Mouse (Mus musculus): ENCODE data around the gene Irgc1. TPM values are rescaled to one million over a fixed set of nuclear protein-coding genes. Genes with fewer than 3 reads are reported as not detected.
A peak's percentile ranks its signal among the peaks of the same experiment; 100 is the strongest.

The Irgc1 gene
- polyA plus RNA-seq, 1 experiment from 2014 or later = not detected

DNA sequence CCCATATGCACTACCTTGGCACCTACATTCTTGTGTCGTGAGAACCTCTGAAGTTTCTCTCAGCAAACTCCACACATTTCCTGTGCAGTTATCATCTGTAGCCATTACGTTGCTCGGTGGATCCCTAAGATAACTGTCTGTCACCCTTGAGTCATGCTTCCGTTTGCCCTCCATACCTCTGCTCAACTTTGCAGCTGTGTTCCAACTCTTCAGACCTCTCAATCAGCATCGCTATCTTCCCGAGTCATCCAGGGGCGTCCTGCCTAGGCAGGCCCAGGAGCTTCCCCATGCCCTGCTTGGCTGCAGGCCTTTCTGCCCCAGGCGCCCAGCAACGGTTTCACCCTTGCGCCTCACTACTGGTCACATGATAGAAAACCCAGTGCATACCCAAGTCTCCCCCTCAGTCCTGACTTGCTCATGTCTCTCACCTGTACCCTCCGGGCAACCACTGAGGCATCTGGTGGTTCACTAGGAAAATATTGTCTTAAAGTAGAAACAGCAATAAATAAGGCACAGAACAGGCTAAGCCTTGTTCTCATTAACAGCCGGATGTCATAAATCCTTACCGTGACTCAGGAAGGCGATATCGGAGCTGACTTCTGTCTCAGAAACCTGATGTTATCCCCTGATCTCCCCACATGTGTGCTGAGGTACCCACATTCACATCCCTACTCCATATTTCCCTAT, 57.5 kb downstream of the Irgc1 start:
- no peak for ATAC-seq (replicated peaks; ENCODE audit: low FRiP score, low TSS enrichment, low read depth)
- no peak overlapping the region for H3K9ac ChIP-seq (ENCODE audit: low read length)

DNA sequence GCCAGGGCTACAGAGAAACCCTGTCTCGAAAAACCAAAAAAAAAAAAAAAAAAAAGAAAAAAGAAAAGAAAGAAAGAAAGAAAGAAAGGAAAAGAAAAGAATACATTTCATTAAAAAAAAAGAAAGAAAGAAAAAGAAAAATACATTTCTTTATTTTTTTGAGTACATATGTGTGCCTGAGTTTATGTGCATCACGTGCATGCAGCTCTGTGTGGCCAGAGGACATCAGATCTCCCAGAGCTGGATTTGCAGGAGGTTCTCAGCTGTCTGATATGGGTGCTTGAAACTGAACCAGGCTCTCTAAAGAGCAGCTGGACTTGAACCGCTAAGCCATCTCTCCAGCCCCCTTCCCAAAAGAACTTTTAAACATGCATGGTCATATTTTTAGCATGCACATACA, 58.0 kb downstream of the Irgc1 start:
- no peaks in the 10 kb centered on the region for H3K9me3 ChIP-seq (ENCODE audit: control insufficient read depth, low read length)
- H3K4me3 ChIP-seq (ENCODE audit: low read depth, low read length) = no peak overlapping the region
- H3K27ac ChIP-seq (ENCODE audit: low read depth) = no peak overlapping the region
- 91% methylated on average over 2 of the region's 3 CpGs for WGBS
- H3K27me3 ChIP-seq (replicated peaks; ENCODE audit: control insufficient read depth, insufficient read depth, low read length) = no peaks in the 10 kb centered on the region
- H3K4me2 ChIP-seq (ENCODE audit: low read length) = no peak overlapping the region
- H3K4me1 ChIP-seq (replicated peaks; ENCODE audit: control insufficient read depth, insufficient read depth, low read length) = peaks cover 14% of the 10 kb centered on the region
- DNase-seq (ENCODE audit: low spot score) (no peak), ATAC-seq (replicated peaks; ENCODE audit: low FRiP score, low TSS enrichment, low read depth) (no peak)
- no peaks in the 10 kb centered on the region for H3K36me3 ChIP-seq (ENCODE audit: control insufficient read depth, insufficient read depth, low read length)
- H3K9ac ChIP-seq (ENCODE audit: low read length) = no peak overlapping the region

More for the DNA sequence above, 57.5 kb downstream of the Irgc1 start:
- Histone ChIP-seq H3K27me3 (replicated peaks; ENCODE audit: control insufficient read depth, insufficient read depth, low read length) (no peaks in the 10 kb centered on the region), H3K36me3 (ENCODE audit: control insufficient read depth, insufficient read depth, low read length) (no peaks in the 10 kb centered on the region), H3K4me3 (ENCODE audit: low read depth, low read length) (no peak overlapping the region), H3K4me2 (ENCODE audit: low read length) (no peak overlapping the region), H3K27ac (ENCODE audit: low read depth) (no peak overlapping the region), H3K4me1 (replicated peaks; ENCODE audit: control insufficient read depth, insufficient read depth, low read length) (peaks cover 14% of the 10 kb centered on the region), H3K9me3 (ENCODE audit: control insufficient read depth, low read length) (no peaks in the 10 kb centered on the region)
- 73% methylated on average over 15 of the region's 15 CpGs for WGBS
- no peak for DNase-seq (ENCODE audit: low spot score)

DNA sequence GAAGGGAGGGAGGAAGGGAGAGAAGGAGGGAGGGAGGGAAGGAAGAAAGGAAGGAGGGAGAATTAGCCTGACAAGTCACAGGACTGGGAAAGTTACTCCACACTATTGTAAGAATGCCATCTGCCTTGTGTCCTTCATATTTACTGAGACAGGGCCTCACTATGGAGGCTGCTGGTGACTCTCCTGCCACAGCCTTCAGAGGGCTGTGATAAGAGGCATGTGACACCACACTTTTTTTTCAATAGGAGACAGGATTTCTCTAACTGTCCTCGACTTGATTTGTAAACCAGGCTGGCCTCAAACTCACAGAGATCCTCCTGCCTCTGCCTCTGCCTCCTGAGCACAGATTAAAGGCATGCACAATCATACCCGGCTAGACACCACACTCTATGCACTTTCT, 60.4 kb downstream of the Irgc1 start:
- no peaks in the 10 kb centered on the region for H3K9me3 ChIP-seq (ENCODE audit: control insufficient read depth, low read length)
- no peaks in the 10 kb centered on the region for H3K27me3 ChIP-seq (replicated peaks; ENCODE audit: control insufficient read depth, insufficient read depth, low read length)
- H3K4me3 ChIP-seq (ENCODE audit: low read depth, low read length) = no peak overlapping the region
- H3K4me2 ChIP-seq (ENCODE audit: low read length) = peak overlapping the region; percentile 39; the same call in 1 of the 2 replicates
- no peak overlapping the region for H3K9ac ChIP-seq (ENCODE audit: low read length)
- peak overlapping the region; percentile 79 for H3K27ac ChIP-seq (ENCODE audit: low read depth)
- H3K36me3 ChIP-seq (ENCODE audit: control insufficient read depth, insufficient read depth, low read length) = no peaks in the 10 kb centered on the region
- H3K4me1 ChIP-seq (replicated peaks; ENCODE audit: control insufficient read depth, insufficient read depth, low read length) = peaks cover 14% of the 10 kb centered on the region
- 82% methylated on average over 2 of the region's 2 CpGs for WGBS
- DNase-seq (ENCODE audit: low spot score) = no peak
- no peak for ATAC-seq (replicated peaks; ENCODE audit: low FRiP score, low TSS enrichment, low read depth)

DNA sequence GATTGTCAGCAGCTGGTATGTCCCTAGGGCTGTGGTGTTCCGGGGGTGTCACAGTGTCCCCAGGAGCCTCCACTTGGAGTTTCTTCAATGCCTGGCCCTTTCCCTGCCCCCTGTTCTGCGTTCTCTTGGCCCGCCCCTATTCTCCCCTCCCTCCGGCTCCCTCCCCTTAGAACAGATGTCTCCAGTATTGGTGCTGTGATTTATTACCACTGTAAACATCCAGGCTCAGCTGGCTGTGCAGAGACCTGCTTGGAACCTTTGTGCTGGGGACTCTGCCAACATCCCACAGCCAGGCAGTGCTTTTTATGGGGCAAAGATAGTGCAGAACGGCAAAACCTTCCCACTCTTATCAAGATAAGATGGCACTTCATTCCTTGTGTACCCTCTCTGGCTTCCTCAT, 61.0 kb downstream of the Irgc1 start:
- H3K4me1 ChIP-seq (replicated peaks; ENCODE audit: control insufficient read depth, insufficient read depth, low read length) = peaks cover 14% of the 10 kb centered on the region
- no peaks in the 10 kb centered on the region for H3K27me3 ChIP-seq (replicated peaks; ENCODE audit: control insufficient read depth, insufficient read depth, low read length)
- H3K27ac ChIP-seq (ENCODE audit: low read depth) = peak overlapping the region; percentile 79
- 3% methylated on average over 5 of the region's 5 CpGs for WGBS
- no peaks in the 10 kb centered on the region for H3K9me3 ChIP-seq (ENCODE audit: control insufficient read depth, low read length)
- no peaks in the 10 kb centered on the region for H3K36me3 ChIP-seq (ENCODE audit: control insufficient read depth, insufficient read depth, low read length)
- ATAC-seq (replicated peaks; ENCODE audit: low FRiP score, low TSS enrichment, low read depth) (peak; percentile 83), DNase-seq (ENCODE audit: low spot score) (peak; percentile 76)
- H3K4me2 ChIP-seq (ENCODE audit: low read length) = peak overlapping the region; percentile 39
- no peak overlapping the region for H3K4me3 ChIP-seq (ENCODE audit: low read depth, low read length)
- H3K9ac ChIP-seq (ENCODE audit: low read length) = no peak overlapping the region

DNA sequence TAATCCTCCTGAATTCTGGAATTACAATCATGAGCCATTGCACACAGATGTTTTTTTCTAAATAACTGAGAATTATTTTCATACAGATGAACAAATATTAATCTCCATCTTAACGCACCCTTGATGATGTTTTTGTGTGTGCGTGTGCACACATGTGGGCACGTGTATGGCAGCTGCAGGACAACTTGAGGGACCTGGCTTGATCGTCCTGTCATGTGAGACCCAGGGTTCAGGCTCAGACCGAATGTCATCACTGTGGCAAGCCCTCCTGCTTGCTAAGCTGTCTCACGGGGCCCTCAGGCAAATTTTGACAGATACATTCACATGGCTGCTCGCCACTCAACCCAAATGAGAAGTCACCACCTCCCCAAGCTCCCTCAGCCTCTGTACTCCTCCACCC, 61.6 kb downstream of the Irgc1 start:
- Histone ChIP-seq H3K27me3 (replicated peaks; ENCODE audit: control insufficient read depth, insufficient read depth, low read length) (no peaks in the 10 kb centered on the region), H3K36me3 (ENCODE audit: control insufficient read depth, insufficient read depth, low read length) (no peaks in the 10 kb centered on the region), H3K4me1 (replicated peaks; ENCODE audit: control insufficient read depth, insufficient read depth, low read length) (peaks cover 14% of the 10 kb centered on the region), H3K4me2 (ENCODE audit: low read length) (no peak overlapping the region), H3K4me3 (ENCODE audit: low read depth, low read length) (no peak overlapping the region), H3K9me3 (ENCODE audit: control insufficient read depth, low read length) (no peaks in the 10 kb centered on the region), H3K9ac (ENCODE audit: low read length) (no peak overlapping the region), H3K27ac (ENCODE audit: low read depth) (no peak overlapping the region)
- ATAC-seq (replicated peaks; ENCODE audit: low FRiP score, low TSS enrichment, low read depth) (no peak), DNase-seq (ENCODE audit: low spot score) (no peak)
- WGBS = 53% methylated on average over 7 of the region's 7 CpGs

DNA sequence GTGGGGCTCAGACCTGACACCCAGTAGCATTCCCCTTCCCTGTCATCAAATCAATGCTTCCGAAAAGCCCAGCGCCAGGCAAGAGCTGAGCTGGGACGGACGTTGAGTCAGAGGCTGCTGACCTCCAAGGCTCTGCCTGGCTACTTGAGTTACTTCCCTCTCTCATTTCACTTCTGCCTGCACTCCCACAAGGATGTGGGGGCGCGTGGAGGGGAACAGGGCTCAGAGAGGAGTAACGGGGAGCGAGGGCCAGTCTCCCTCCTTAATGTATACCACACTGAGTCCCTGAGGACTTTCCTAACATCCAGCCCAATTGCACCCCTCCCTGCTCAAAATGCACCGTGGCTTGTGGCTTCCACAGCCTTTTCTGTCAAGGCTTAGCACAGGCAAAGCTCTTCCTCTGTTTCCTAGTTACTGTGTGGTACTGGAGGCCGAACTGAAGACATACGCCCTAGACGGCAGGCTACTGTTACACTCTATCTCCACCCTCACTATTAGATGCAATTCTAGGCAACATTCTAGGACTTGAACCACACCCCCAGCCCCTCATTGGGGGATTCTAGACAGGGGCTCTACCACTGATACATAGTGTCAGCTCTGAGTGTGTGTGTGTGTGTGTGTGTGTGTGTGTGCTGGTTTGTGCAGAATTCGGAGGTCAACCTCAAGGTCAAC, 62.4 kb downstream of the Irgc1 start:
- no peak for DNase-seq (ENCODE audit: low spot score)
- Histone ChIP-seq H3K4me3 (ENCODE audit: low read depth, low read length) (no peak overlapping the region), H3K9me3 (ENCODE audit: control insufficient read depth, low read length) (no peaks in the 10 kb centered on the region), H3K27ac (ENCODE audit: low read depth) (no peak overlapping the region), H3K4me1 (replicated peaks; ENCODE audit: control insufficient read depth, insufficient read depth, low read length) (peaks cover 14% of the 10 kb centered on the region), H3K36me3 (ENCODE audit: control insufficient read depth, insufficient read depth, low read length) (no peaks in the 10 kb centered on the region), H3K9ac (ENCODE audit: low read length) (no peak overlapping the region), H3K4me2 (ENCODE audit: low read length) (no peak overlapping the region), H3K27me3 (replicated peaks; ENCODE audit: control insufficient read depth, insufficient read depth, low read length) (no peaks in the 10 kb centered on the region)
- WGBS = 55% methylated on average over 13 of the region's 13 CpGs
- no peak for ATAC-seq (replicated peaks; ENCODE audit: low FRiP score, low TSS enrichment, low read depth)

DNA sequence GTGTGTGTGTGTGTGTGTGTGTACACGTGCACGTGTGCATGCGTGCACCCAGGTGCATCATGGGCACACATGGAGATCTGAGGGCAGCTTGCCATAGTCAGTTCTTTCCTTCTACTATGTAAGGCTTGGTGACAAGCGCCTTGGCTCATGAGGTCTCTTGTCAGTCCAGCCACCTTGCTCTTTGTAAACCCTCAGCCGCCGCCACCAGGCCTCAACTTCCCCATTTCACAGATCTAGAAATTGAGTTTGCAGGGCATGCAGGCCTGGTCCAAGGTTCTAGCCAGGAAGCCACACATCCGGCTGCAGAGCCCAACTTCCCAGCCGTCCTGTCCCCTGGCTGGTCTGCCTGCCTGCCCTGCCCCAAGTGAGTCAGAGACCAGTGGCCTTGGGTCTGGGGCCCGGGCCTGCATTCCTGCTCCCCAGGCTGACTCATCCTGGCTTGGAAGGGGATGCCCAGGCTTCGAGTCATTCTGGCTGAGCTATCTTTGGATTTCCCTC, 65.0 kb downstream of the Irgc1 start:
- H3K4me2 ChIP-seq (ENCODE audit: low read length) = no peak overlapping the region
- no peak overlapping the region for H3K27ac ChIP-seq (ENCODE audit: low read depth)
- H3K4me3 ChIP-seq (ENCODE audit: low read depth, low read length) = no peak overlapping the region
- 74% methylated on average over 10 of the region's 10 CpGs for WGBS
- peaks cover 14% of the 10 kb centered on the region for H3K4me1 ChIP-seq (replicated peaks; ENCODE audit: control insufficient read depth, insufficient read depth, low read length)
- DNase-seq (ENCODE audit: low spot score) (no peak), ATAC-seq (replicated peaks; ENCODE audit: low FRiP score, low TSS enrichment, low read depth) (no peak)
- no peaks in the 10 kb centered on the region for H3K9me3 ChIP-seq (ENCODE audit: control insufficient read depth, low read length)
- no peaks in the 10 kb centered on the region for H3K36me3 ChIP-seq (ENCODE audit: control insufficient read depth, insufficient read depth, low read length)
- no peak overlapping the region for H3K9ac ChIP-seq (ENCODE audit: low read length)
- no peaks in the 10 kb centered on the region for H3K27me3 ChIP-seq (replicated peaks; ENCODE audit: control insufficient read depth, insufficient read depth, low read length)

DNA sequence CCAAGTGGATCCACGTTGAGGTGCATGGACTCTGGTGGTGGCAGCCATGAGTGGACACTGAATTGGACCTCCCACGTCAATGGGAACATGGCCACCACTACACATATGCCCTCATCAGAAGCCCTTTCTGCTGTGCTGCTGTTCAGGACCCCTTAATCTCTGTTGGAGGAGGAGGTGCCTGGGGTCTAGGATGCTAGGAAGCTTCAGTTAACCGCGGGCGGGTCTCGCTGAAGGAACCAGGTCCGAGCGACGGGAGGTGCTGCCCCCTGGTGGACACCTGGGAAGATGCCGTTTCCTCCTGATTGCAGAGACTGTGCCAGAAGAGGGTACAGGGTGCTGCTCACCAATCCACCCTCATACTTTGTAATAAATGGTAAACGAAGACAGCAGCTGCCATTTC, 67.3 kb downstream of the Irgc1 start:
- WGBS = 8% methylated on average over 11 of the region's 11 CpGs
- Histone ChIP-seq H3K4me2 (ENCODE audit: low read length) (no peak overlapping the region), H3K9ac (ENCODE audit: low read length) (no peak overlapping the region), H3K4me3 (ENCODE audit: low read depth, low read length) (no peak overlapping the region), H3K4me1 (replicated peaks; ENCODE audit: control insufficient read depth, insufficient read depth, low read length) (peaks cover 5% of the 10 kb centered on the region), H3K27me3 (replicated peaks; ENCODE audit: control insufficient read depth, insufficient read depth, low read length) (no peaks in the 10 kb centered on the region), H3K9me3 (ENCODE audit: control insufficient read depth, low read length) (no peaks in the 10 kb centered on the region), H3K36me3 (ENCODE audit: control insufficient read depth, insufficient read depth, low read length) (no peaks in the 10 kb centered on the region), H3K27ac (ENCODE audit: low read depth) (no peak overlapping the region)
- DNase-seq (ENCODE audit: low spot score) = peak; percentile 89
- ATAC-seq (replicated peaks; ENCODE audit: low FRiP score, low TSS enrichment, low read depth) = 0 out of 2 replicates have a peak, but pooled peaks have one; percentile 33
